Mouse (Mus musculus): ENCODE data around the gene Strip1. TPM values are rescaled to one million over a fixed set of nuclear protein-coding genes. Genes with fewer than 3 reads are reported as not detected.

Strip1 gene
- total RNA-seq, 2 experiments from 2014 or later: 31.1 to 33.5 TPM

DNA sequence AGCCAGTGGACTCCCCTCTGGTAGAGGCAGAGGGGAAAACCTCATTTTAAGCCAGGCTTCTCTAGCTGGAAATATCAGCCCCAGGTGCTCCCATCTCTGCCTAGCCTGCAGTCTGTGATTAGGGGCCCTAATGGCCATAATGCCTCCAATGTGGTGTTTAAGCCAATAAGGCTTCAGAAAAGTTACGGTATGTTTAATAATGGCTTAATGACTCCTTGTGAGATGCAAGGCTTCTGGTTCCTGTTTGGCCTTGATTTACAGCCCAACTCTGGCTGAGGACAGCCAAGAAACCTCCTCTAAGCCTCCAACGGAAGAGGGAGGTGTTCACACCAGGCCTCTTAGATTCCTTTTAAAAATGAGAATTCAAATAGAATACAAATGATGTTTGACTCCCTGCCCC is 37.9 kb downstream of the Strip1 start:
- no peak for DNase-seq

DNA sequence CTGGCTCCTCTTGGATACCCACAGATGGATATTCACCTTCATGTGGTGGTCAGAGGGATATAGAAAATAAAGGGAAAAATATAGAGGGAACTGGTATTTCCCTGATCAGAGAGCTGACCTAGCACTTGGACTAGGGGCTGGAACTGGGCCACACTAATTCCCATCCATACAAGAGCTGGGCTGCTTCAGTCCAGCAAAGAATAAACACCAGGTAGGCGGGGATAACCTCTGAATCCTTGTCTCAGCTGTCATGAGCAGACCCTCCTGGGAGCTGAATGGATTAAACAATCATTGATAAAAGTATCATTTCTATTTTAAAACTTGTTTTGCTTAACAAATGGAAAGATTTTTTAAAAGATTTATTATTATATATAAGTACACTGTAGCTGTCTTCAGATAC is 39.9 kb downstream of the Strip1 start:
- no peak for DNase-seq

DNA sequence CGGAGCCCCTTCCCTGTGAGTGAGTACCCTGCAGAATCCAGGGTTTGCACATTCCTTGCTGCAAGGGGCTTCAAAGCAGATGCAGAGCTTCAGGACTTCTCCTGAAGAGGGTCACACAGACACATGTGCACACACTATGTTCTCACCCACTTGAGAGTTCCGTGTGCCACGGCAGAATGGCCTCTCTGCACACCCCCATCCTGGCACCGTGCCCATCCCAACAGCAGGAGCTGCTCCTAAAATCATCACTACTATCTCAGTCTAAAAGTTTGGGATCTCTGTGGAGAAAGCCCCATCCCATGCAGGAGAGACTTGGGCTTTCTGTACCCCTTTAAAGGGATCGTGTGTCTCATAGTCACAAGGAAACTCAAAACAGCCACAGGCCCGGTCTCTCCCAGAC is 45.0 kb downstream of the Strip1 start:
- no peak for DNase-seq

DNA sequence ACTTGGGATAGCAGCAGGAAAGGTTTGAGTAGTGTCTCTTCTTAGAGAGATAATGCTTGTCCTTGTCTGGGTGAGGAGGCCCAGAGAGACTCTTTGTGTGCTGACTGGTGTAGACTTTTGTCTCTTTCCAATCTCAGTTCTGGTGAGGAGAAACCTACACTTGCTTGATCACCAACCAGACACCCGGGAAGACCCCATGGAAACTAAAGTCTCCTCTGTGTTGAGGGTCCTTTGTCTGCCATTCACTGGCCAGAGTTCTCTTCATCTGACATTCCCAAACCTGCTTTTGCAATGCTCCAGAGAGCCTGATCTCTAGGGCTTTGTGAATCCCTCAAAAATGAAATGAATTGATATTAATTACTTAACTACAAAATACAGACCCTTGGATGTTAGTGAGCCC is 47.6 kb downstream of the Strip1 start:
- no peak for DNase-seq

DNA sequence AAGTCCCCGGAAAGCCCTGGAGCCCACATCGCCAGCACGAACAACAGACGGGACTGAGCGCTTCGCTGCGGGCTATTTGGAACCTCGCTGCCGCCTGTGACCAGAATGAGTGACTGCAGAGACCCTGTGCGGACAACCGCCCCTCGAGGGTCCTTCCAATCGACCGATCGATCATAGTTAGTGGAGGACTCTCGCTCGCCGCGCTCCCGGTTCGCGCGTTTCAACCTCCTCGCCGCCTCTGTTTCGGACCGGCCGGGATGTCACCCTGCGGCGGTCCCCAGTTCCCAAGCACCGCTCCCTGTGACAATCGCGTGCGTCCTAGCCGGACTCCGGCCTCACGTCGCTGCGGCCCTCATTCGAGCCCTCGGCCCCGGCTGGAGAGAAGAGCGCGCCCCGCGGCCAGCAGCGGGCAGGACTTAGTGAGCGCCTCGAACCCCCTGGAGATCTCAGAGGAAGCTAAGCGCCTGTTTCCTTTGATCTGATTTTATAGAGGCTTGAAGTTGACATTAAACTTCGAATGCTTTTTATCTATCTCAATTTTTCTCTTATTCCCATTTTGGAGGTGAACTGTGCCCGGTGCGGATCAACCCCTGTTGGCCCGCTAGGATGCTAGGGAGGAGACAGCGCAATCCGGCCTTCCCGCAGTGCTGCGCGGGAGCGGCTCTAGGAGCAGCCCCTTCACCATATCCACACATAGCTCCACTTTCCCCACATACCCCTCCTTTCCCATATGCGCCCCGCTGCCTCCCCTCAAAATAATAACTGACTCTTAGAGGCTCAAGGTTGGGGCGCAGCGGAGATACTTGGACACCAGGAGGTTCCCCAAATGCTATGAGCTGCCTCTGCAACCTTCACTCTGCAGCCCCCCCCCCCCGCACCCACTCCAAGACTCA is 48.4 kb downstream of the Strip1 start:
- peak in 1 of 2 experiments; percentile 16 for DNase-seq

DNA sequence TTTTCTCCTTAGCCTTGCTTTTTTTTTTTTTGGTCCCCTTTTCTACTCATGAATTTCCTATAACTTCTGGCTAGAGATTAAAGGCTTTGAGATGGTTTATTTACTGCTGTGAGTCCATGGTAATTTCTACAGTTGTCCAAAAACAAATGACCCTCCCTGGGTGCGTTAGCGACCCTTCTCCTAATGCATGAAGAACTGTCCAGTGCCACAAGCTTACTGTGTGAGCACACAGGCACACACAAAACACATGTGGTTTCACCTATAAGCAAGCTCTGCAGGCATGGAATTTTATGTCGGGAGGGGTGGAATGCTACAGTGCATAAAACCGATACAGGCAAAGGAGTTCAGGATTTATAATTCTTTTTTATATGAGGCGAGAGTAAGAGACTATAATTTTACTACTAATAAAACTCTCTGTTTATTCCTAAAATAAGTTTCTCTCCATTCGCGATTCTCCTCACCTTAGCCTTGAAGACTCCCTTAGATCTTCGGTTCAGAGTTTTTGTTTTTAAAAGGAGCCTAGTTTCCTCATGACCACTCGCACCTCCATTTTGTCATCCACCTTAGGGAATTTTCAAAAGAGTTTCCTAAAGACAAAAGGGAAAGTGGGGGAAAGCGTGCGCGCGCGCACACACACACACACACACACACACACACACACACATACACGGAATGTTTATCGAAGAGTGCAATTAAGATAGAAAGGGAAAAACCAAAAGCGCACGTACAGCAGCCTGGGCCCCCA is 49.2 kb downstream of the Strip1 start:
- DNase-seq: no peak

DNA sequence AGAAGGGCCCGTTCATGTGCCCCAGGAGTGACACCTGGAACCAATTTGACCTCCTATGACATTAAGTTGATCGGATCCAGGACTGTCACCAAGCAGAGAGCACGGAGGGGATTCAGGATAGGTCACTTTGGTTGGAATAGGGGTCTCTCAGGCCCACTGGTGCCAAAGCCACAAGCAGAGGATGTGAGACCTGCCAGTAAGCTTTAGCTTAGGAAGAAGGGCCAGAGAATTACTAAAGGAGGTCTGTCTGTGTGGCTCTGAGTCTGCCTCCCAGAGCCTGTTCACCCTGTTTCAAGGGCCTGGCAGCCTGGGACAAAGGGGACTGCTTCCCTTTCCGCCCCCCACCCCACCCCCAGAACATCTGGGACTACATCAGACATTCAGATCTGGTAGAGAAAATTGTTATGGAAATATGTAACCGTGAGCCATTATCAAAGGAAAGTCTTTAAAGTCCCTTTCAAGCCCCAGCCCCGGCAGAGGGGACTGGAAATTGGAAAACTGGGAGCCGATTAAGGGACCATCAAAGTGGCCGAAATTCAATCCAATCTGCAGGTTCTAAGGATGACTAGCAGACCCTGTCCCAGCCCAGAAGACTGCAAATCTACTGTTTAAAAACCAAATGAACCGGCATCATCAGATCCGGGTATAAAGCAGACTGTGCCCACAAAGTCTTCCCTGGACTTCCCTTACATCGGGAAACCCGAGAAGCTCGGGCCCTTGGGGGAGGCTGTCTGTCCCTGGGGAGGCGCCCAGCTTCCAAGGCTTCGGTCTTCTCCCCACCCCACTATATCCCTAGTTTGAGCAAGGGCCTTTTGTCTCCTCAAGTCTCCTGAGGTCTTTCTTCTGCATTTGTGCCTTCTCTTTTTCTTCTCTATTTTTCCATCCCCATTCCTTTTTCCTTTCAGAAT is 50.1 kb downstream of the Strip1 start:
- DNase-seq: no peak

DNA sequence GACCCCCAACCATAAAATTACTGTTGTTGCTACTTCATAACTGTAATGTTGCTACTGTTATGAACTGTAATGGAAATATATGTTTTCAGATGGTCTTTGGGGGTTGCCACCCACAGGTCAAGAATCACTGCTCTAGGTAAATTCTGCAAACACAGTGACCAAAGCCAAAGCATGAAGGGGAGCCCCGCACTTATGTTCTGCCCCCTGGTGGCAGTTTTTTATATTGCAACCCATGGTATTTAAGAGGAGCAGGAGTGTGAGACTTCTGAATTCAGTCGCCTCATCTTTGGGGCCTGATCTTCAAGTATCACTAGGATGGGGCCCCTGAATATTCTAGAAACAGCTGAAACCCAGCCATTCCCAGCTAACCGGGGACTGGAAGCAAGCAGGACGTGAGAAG is 52.0 kb downstream of the Strip1 start:
- DNase-seq: peak; percentile 28 to 75

DNA sequence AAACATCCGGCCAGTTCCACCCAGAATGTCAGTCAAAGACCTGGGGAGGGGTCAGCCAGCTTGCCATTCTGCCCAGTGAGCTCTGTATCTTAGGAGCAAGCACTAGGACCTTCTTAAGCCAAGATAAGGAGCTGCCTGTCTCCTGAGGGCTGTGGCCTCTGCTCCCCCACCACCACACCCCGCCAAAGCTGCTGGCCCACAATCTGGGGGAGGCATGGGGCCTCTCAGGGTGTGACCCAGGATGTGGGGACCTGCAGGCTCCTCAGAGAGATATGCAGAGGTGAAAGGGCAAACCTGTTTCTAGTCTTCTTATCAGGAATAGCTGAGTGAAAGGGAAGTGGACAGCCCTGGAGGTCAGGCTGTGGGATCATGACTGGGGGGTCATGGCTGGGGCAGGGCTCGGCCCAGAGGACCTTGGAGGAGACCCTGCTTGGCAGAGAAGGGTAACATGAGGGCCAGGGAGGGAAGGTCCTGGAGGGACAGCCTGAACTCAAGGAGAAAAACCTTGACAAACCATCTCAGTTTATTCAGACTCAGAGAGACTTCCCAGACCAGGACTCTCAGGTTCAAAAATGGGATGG is 53.6 kb downstream of the Strip1 start:
- DNase-seq: no peak

DNA sequence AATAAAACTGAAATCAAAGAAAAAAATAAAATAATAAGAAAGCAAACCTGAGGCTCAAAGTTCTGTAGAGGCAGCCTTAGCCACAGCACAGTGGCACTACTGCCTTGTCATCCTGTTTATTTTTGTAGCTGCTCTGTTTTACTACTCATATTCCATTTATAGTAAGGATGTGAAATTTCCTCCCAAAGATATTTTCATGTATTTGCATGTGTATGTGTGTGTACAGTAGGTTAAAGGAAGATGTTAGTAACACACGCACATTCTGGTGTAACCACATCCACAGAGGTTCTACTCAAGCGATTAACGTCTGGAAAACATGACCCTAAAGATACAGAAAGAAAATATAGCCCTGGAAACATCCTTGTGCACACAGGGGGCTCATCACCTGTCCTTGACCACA is 54.7 kb downstream of the Strip1 start:
- no peak for DNase-seq

DNA sequence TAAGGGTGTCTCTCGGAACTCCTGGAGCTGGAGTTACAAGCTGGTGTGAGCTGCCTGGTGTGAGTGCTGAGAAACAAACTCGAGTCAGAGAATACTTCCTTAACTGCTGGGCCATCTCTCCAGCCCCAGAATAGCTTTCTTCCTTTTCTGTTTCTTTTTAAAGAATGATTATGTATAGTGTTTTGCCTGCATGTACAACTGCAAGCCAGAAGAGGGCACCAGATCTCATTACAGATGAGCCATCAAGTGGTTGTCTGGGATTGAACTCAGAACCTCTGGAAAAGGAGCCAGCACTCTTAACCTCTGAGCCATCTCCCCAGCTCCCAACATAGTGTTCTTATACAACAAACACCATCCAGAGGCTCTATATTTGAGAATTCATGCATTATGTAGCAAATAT is 60.3 kb downstream of the Strip1 start:
- DNase-seq: no peak

DNA sequence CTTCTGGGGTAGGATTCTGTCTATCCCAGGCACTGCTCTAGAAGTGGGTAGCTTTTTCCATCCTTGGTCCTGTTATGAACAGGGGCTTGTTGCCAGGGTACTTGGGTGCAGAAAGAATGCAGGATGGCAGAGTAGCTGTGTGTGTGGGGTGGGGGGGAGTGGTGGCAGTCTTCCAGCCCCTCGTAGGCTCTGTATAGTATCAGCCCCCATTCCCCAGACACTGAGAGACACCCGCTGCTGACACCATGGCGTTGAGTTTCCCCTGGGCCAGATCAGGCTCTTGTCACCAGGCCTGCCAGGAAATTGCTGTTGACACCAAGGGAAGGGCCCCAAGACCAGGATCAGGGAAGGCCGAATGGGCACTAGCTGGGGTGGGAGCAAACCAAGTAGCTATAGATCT is 62.8 kb downstream of the Strip1 start:
- no peak for DNase-seq

DNA sequence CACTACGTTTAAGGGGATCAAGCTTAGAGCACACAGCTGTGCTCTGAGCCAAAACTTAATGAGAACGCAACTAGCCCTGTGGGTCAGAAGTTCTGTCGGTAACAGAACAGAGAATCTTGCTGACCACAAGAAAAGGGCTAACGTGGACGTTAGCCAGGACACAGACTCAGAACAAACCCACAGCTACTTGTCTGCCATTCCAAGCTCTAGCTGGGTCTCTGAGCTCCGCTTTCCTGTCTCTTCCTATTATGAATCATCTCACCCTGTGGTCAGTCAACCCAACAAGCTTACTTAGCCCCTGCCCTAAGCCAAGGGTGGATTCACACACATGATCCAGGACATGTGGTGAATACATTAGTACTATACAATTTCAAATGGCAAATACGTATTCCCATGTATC is 63.7 kb downstream of the Strip1 start:
- no peak for DNase-seq

DNA sequence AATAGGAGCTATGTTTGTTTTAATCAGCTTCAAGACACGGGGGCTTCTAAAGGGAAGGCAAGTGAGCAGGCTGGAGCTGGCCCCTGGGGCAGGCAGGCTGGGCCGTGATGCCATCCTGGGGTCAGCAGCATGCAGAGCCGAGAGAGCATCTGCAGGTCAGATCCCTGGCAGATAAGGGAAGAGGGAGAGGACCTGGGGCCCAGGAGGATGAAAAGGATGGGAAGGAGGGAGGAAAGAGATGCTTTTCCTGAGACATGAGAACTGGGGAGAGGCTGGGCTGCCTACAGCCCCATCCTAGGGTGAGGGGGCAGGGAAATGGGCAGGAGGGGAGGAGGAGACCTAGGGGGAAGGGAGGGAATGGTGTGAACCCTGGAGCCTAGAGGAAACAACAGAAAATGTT is 66.2 kb downstream of the Strip1 start:
- DNase-seq: no peak

DNA sequence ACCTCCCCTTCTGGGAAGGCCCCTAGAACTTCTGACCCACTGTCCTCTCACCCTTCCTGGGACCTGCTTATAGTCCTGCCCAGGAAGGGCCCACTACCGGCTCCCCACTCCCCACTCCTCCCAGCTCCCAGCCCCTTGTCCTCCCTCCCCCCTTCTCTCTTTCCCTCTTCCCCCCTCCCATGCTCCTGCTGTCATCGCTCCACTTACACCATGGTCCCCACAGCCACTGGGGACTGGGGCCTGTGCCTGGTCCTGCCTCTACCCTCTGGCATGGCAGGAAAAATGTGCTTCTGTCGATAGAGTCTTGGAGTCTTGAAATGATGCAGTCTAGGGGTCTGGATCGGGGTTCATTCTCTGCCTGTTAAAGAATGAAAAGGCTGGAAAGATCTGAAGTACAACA is 67.6 kb downstream of the Strip1 start:
- DNase-seq: no peak

DNA sequence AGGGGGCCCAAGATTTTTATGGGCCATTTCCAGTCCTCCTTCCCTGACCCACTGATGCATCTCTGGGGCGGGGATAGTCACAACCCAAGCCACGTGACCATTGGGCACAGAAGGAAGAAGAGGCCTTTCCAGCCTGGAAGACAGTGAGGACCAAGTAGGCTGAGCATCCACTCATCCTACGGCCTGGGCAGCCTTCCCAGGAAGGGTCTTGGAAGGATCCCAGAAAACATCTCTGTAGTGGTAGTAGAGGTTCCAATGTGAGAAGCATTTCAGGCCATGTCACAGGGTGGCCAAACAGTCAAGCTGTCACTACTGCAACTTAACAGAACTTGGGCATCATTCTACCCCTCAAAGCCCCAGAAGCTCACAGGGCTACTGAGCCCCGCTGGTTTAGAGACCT is 68.9 kb downstream of the Strip1 start:
- DNase-seq: no peak

Other genes starting within 250 kb of the Strip1 start
- gene Kcnc4, start 172.1 kb downstream of the Strip1 start, total RNA-seq (2021): 10 to 100 TPM in 1 of 2 experiments, 1 to 10 TPM in 1; 5.1 to 10.5 TPM
- 10 to 100 TPM in 1 of 2 experiments, 1 to 10 TPM in 1; 2.5 to 10.7 TPM for gene Slc6a17, start 113.7 kb downstream of the Strip1 start, total RNA-seq (2021)
- not detected for gene Ubl4b, start 76.6 kb downstream of the Strip1 start, total RNA-seq (2021)
- not detected for gene Alx3, start 36.7 kb downstream of the Strip1 start, total RNA-seq (2021)
- gene Gm10961, start 372 bp downstream of the Strip1 start, total RNA-seq (2021): not detected
- 100 to 1,000 TPM; 230 to 232 TPM for gene Ahcyl1, start 64.9 kb upstream of the Strip1 start, total RNA-seq (2021)
- 10 to 100 TPM; 14.2 to 27.4 TPM for gene Csf1, start 128.8 kb upstream of the Strip1 start, total RNA-seq (2021)
- gene Eps8l3, start 245.5 kb upstream of the Strip1 start, total RNA-seq (2021): not detected

Measured in adrenal gland, postnatal 36 days (tissue).